Mouse (Mus musculus): ENCODE measurements around the gene Wfdc21. TPM values are rescaled to one million over a fixed set of nuclear protein-coding genes. Genes with fewer than 3 reads are reported as not detected.

The Wfdc21 gene
- total RNA-seq (2021), result not detected

DNA sequence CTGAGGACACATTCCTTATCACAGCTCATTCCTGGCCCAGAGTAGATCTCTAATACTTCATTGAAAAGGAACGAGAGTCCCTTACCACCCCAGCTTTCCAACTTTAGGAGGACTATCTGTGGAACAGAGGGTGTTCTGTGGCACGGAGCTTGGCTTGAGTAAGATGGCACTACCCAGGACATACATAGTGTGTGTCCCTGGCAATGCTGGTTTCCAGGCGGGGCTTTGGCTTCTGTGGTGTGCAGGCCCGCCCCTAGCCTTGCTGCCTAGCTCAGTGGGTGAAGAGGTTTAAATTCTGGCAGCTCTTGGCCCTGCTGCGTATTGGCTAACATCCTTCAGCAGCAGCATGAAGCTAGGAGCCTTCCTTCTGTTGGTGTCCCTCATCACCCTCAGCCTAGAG lies at the start of gene Wfdc21:
Gene Wfdc21, plus strand, starts transcription at position 260 of the 400 bp plus-strand sequence.
- DNase-seq, result no peak

DNA sequence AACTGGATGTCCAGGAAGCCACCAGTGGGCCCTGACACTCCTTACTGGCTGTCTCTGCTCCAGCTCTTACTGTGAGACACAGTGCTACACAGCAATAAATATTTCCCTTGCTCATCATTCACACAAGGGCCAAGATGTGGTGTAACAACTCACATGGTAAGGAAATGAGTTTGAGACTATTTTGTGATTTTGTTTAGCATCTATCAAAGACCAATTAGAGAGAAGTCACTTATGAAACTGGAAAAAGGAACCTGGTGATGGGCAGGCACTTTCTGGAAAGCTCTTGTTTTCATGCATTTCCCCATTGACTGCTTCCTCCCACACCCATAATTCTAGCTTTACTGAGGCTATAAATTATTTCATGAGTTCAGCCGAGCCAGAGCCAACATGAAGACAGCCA lies 43.0 kb upstream of the Wfdc21 start, which contains the start of gene Wfdc17:
Gene Wfdc17, plus strand, starts transcription at position 287 of the 400 bp plus-strand sequence.
- no peak for DNase-seq

DNA sequence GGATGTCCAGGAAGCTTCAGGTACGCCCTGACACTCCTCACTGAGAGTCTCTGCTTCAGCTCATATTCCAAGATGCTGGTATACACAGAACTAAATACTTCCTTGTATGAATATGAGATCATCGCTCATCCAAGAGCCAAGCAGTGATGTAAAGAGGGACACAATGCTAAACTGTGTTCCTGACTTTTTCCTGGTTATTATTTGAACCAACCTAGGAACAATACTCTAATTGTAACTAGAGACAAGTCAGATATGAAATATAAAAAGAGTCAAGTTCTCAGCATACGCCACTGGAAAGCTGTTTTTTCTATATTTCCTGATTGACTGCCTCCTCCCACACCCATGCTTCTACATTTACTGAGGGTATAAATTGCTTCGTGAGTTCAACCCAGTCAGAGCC lies 38.0 kb upstream of the Wfdc21 start, which contains the start of gene Wfdc18:
Gene Wfdc18, plus strand, starts transcription at position 301 of the 400 bp plus-strand sequence.
- no peak for DNase-seq

DNA sequence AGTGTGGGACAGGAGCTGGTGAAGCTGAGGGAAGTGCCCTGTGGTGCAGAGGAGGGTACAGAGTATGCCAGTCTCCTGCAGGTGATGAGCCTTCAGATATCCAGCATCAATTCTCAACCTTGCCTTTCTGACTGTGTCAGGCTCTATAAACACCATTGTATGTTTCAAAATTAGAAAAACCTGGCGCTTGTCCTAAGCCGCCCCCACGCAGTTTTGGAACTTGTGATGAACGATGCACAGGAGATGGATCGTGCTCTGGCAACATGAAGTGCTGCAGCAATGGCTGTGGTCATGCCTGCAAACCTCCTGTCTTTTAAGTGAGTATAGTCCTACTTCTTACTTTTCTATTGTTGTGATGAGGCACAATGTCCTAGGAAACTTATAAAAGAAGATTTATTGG lies 37.1 kb upstream of the Wfdc21 start:
- peak; percentile 12 for DNase-seq

- no peak for DNase-seq
Observed at GRCm38 (mm10) chr11:83712671-83713070, 34.1 kb upstream of the Wfdc21 start.

GRCm38 (mm10) chr11:83713925-83714324 lies 32.8 kb upstream of the Wfdc21 start:
- DNase-seq, result no peak

- no peak for DNase-seq
Observed at GRCm38 (mm10) chr11:83717042-83717665, 29.6 kb upstream of the Wfdc21 start.

DNA sequence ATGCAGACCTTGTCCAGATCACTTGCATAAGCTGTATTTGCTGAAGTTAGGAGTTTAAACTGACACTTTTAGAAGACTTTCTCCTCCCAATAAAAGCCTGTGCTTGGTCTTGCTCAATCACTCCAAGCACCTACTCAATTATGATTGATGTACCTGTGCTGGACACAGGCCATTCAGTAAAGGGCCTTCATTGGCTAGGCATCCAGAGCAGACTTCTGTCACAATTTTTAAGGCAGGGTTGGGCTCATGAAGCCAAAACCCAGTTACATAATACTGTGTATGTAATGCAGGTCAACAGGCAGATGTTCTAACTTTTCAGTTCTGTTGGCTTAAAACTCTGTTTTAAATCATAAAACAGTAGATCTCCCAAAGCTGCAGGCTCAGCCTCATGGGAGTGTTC lies 26.0 kb upstream of the Wfdc21 start:
- DNase-seq, result no peak

DNA sequence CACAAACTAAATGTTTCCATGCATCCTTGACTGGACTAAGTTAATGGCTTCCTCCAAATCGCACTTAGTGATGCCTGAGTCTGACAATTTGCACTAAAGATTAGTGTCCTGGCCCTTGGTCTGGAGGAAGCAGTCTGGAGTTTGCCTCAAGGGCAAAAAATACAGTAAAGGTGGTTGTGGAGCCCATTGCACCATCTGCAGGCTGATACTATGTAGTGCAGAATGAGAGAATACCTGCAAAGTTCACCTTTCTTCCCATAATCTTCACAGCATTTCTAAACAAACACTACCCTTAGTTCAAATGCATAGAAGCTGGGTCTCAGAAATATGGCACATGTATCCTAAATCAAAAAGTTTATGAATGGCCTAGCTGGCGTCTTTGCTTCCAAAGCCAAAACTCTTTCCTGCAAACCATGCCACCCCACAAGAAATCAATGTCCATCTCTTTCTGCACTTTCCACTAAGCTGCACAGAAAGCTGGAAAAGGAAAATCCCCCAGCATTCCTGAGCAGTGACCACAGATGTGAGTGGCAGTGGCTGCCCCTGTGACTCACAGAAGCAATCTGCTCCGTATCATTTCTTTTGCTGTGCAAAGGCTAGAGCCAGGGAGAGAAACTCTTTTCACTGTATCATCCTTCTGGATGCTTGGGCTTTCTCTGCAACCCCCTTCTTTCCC lies 17.8 kb upstream of the Wfdc21 start:
- no peak for DNase-seq

GRCm38 (mm10) chr11:83731116-83731515 lies 15.6 kb upstream of the Wfdc21 start:
- DNase-seq, result no peak

DNA sequence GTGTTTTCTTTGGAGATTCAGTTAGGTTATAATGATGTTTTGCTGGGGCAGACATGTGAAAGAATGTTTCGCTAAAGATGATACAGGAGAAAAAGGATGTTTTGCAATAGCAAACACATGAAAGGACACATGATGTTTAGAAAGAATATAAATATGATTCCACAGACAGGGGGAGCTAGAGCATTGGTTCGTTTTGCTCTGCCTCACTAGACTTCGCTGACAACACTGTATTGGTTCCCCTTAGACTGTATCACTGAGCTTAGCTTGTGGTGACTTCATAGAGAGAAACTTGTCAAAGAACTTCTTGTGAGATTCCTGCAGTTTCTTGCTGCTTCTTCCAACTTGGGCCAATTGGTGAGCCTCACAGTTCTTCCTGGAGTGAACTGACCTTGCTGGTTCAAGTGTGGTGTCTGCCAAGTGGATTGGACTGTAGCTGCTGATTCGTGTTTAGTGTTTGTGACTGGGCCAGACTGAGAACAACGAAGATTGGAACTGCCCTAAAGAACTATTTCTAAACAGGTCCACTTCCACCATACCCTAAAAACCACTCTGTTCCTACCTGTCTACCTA lies 13.6 kb upstream of the Wfdc21 start:
- no peak for DNase-seq

DNA sequence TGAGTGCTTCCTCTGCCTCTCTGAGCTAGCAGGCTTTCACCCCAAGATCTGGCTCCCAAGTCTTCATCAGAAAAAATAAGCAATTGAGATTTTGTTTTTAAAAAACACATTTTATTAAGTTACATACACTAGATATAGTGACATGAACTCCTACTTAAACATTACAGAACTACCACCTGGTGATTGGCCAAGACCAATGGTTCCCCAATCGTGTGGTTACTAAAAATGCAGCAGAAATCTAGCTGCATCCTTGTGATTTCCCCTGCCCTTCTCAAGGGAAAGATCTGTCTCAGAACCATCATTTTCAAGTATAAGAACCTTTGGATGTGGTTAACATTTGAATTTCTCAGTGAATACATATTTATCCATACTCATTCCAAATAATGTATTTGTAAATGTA lies 12.5 kb upstream of the Wfdc21 start:
- DNase-seq, result no peak

- DNase-seq, result no peak
Observed at GRCm38 (mm10) chr11:83735881-83736280, 10.9 kb upstream of the Wfdc21 start.

- no peak for DNase-seq
Observed at GRCm38 (mm10) chr11:83737109-83737558, 9.6 kb upstream of the Wfdc21 start.

GRCm38 (mm10) chr11:83739241-83739640 lies 7.5 kb upstream of the Wfdc21 start:
- DNase-seq, result peak; percentile 73 to 75

GRCm38 (mm10) chr11:83740443-83740991 lies 6.2 kb upstream of the Wfdc21 start:
- DNase-seq, result no peak

DNA sequence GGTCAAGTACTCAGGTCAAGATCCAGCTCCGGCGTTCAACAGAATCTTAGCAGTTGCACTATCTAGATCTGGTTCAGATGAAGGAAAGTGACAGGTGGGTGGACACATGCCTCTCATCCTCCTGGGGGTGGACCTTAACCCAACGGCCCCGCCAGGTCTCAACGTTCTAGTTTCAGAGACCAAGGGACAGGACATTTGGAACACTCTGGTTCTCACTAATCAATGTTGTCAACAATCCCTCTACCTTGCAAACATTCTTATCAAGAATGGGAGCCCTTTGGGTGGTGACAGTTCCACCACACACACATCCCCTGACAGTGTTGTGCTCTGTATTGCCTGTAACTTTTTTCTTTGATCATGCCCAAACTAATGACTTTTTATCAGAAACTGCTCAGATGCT lies 4.9 kb upstream of the Wfdc21 start:
- DNase-seq, result no peak

- no peak for DNase-seq
Observed at GRCm38 (mm10) chr11:83742731-83743355, 3.9 kb upstream of the Wfdc21 start.

GRCm38 (mm10) chr11:83743525-83743924 lies 3.2 kb upstream of the Wfdc21 start:
- no peak for DNase-seq

DNA sequence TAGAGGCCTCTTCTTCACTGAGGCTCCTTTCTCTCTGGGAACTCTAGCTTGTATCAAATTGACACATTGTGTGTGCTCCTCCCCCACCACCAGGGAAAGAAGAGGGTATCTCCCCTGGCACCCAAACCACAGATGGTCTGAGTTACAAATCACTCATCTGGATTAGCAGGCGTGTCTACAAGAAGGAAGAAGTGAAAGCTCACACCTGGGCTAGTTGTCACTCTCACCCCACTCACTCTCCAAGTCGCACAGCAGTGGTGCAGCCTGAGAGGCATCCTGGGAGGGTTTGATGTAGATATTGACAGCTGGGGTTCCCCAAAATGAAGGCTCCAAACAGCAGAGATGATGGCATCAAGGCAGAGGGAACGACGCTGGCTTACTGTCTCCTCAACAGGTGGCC lies 588 bp upstream of the Wfdc21 start:
- DNase-seq, result no peak

- no peak for DNase-seq
Observed at GRCm38 (mm10) chr11:83747376-83748265, 881 bp downstream of the Wfdc21 start.

All from layer of hippocampus, postnatal 36 days (tissue).